Mouse (Mus musculus): Measurements from ENCODE around the gene Baz2b. TPM values are rescaled to one million over a fixed set of nuclear protein-coding genes. Genes with fewer than 3 reads are reported as not detected.
"Not testable (repeated sequence)": the region's sequence is repeated elsewhere in the genome, so short reads cannot be mapped to it uniquely, and the experiment has no call there.

Baz2b gene
- total RNA-seq, 2 experiments from 2014 or later, result 35.1 to 51.4 TPM

DNA sequence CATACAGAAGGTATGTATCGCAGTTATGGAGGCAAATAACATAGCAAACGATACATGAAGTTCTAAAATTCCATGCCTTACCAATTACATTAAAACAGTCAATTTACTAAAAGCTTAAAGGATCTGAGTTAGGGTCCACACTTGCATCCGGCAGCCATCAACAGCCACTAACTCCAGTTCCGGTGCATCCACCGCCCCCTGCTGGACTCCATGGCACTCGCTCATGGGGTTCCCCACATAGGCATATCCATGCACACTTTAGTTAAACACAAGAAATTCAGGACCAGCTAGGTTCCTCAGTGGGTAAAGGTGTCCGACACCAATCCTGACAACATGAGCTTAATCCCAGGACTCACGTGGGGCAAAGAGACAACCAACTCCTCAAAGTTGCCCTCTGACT lies 9.0 kb downstream of the Baz2b start:
- peak; percentile 64 for DNase-seq

DNA sequence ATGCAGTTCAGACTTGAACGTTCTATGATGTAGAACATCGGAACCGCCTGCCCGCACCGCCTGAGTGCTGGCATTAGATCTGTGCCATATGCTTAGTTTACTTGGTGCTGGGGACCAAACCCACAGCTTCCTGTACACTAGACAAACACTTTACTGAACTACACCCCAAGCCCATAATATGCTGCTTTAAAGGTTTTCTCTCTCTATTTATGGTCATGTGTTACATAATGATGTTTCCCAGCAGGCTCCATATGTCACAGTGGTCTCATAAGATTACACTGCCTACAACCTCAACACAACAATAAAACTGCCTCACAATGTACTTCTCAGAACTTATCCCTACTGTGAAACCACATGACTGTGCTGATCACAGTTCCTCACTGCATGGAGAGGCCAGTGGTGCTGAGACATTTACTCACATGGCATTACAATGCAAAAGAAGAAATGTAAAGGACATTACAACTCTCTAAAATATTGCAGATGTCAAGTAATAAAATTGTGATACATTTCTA lies 9.5 kb downstream of the Baz2b start:
- no peak for DNase-seq

DNA sequence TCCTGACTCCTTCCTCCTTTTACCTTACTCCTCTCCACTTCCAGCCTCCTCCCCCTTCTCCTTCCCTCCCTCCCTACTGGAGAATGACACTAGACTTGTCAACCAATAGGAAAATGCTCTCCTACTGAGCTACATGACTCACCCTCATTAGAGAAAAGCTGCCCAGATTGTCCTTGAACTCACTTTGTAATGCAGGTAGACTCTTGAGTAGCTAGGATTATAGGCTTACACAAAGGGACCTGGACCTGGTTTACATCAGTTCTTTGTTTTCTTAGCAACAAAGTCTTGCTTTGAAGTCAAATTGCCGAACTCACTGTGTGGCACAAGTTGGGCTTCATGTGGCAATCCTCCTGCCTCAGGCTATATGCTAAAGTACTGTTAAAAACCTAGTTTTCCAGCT lies 12.8 kb downstream of the Baz2b start:
- DNase-seq, result no peak

DNA sequence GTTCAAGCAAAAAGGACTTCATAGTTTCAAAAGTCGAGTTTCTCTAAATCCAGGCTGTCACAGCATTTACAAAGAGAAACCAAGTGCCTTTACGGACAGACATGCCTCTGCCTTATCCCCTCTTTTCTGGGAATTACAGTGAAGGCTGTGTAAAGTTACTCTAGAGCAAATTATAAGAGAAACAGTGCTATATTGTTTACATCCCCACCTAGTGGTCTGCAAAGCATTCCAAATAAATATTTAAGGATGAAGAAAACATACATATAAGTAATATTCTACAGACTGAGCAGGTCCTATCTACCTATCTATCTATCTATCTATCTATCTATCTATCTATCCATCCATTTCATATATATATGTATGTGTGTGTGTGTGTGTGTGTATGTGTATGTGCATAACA lies 27.9 kb downstream of the Baz2b start:
- DNase-seq, result no peak

DNA sequence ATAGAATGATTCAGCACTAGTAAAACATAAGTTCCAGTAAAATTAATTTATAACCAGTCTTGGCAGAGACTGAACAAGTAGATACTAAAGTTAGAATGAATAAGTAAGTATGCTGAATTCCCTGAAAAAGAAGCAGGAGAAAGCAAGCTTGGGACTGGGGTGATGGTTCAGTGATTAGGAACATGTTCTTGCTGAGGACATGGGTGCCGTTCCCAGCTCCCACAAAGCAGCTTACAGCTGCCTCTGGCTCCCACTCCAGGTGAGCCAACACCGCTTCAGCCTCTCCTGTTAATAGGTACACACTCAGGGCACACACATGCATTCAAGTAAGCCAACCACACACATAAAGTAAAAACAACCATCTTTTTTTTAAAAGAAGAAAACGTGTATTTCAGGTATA lies 32.1 kb downstream of the Baz2b start:
- no peak for DNase-seq

DNA sequence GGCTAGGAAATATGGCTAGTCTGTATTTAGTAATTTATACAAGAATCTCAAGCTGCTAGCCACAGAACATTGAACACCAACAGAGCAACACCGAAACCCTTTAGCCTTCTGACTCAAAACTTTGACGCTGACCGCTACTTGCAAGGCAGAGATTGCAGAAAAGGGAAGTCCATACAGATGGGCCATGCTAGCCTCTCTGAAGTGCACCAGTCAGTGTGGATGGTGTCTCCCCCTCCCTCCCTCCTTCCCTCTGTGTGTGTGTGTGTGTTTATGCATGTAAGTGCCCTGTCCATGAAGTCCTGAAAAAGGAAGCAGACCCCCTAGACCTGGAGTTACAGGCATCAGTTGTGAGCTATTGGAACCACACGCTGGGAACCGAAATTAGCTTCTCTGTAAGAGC lies 33.6 kb downstream of the Baz2b start:
- DNase-seq, result no peak

DNA sequence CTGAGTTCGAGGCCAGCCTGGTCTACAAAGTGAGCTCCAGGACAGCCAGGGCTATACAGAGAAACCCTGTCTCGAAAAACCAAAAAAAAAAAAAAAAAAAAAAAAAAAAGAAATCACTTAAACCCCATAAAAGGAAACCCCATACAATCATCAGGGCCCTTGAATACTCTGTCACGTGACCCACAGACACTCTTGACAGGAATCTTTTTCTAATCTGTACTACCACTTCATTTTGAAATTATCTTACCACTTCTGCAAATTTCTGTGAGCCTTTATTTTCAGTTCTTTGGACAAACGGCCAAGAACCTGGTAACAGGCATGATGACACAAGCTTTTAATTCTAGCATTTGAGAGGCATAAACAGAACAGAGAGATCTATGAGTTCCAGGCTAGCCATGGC lies 34.6 kb downstream of the Baz2b start:
- no peak for DNase-seq

DNA sequence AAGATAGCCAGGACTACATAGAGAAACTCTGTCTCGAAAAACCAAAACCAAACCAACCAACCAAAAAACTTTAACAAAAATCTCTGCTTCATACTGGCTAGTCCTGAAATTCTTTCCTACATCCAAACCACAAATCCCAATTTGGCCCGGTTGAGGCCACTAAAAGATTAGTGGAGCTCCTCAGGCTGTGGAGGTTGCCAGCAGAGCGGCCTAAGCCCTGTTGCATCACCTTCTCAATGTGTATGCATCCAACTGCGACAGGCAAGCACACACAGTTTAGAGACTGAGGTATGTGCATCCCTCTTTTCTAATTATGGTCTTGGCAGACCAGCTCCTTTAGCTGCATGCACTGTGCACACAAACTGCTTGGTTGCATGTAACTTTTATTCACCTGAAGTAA lies 36.0 kb downstream of the Baz2b start:
- no peak for DNase-seq

DNA sequence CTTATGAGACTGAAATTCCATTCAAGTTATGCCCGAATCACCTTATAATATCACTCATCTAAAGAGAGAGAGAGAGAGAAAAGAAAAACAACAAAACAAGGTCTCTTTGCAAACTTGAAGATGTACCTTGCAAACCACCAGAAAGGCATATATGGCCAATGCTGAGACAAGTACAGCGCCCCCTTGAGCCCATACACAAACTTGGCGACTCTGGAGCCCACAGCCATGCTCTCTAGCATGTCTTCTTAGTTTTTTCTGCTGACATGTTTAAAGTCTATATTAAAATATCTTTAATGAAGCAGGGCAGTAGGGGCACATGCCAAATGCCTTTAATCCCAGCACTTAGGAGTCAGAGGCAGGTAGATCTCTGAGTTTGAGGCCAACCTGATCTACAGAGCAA lies 36.4 kb downstream of the Baz2b start:
- no peak for DNase-seq

DNA sequence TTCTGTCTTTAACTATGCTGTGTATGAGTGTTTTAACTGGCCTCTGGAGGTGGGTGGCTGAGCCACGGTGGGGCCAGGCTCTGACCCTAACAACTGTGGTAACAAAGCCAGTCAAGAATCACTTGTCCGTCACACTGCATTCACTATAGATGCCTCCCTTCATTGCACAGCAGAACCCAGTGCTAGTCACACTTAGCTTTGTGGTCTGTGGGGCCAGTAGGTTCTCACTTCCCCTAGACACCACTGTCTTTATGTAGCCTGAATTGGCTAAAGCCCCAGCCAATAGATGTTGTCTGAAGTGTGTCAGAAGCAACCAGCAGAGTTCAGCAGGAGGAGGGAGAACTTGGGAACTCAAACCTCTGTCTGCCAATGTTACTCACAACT lies 37.1 kb downstream of the Baz2b start:
- DNase-seq, result no peak

DNA sequence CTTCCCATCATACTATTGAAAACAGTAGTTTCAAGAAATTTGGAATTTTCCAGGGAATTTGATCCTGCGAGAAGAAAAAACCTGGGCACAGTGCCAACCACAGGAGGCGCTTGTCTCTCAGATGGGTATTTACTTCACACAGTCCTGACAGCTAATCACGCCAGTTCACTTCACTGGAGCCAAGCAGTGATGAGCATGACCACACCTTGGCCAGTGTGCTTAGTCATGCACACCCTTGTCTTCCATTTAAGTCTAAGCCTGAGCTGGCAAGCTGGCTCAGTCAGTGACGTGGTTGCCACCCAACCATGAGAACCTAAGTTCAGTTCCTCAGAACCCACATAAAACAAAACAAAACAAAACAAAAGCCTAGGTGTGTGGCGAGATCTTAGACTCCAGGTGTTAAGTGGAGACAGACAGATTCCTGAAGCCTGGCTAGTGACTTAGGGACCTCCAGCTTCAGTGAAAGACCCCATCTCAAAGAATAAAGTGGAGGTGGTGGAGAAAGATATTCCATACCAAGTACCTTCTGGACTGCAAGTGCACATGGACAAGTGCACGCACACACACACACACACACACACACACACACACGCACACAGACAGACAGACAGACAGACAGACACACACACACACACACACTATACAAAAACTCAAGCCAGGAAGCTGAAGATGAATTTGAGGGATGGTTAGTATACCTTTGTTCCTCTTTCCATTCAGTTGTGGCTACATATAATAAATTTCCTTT lies 37.7 kb downstream of the Baz2b start:
- peak; percentile 27 for DNase-seq

DNA sequence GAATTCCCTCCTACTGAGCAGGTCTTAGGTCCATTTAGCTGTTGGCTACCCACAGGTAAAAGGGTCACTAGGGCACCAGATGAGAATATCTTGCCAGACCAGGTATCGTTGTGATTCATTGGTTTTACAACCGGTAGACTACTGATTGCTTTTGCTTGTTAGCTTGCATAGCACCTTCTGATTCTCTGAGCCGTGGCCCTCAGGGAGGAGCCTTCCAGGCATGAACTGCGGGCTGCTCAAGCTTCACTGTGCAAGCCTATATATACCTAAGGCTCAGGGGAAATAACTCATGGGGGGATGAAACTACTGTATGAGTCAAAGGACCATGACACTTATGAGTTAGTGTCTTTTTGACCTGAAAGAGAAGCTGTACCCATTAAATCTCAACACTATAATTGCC lies 42.8 kb downstream of the Baz2b start:
- no peak for DNase-seq

DNA sequence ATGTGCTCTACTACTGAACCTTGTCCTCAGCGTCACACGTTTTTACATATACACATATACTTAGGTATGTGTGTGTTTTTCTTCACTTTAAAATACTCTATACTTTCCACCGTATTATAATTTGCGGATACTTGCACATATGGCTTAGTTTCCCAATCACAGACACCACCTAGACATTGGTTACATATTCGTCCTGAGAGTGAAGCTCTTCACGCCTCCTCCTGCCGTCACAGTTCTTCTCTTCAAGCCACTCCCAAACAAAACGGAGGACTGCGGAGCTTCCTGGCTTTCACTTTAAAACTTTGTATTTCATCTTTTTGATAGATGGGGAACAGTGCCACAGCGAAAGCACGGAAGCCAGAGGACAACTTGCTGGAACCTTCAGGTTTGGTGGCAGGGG lies 44.0 kb downstream of the Baz2b start:
- no peak for DNase-seq

DNA sequence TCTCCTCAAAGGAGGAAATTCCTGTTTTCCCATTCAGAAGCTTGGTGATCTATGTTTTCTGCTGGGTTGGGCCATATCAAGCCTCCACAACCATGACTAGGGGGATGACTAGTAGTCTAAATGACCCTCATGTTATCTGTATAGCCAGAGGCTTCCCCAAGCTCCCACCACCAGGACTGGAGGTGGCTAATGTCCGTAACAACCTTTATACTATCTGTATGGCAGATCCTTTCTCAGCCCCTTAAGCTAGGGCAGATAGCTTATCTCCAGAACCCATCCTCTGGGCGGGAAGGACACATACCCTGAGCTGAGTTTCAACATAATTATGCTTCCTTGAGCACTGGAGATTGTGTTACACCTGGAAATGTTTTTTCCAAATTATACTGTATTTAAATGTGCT lies 45.9 kb downstream of the Baz2b start:
- no peak for DNase-seq

DNA sequence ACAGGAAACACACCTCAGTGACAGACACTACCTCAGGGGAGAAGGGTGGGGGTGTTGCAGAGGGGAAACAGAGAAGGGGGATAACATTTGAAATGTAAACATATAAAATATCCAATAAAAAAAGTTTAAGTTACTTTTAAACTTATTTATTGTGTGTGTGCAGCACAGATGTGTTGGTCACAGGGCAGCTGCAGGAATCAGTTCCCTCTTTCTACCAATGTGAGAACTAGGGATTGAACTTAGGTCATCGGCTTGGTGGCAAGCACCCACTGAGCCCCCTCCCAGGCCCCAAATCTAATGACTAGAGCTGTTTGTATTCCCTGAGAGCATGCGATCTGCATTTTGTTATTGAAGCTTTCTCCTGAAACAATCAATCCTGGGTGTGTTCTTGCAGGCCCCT lies 57.2 kb downstream of the Baz2b start:
- DNase-seq, result no peak

DNA sequence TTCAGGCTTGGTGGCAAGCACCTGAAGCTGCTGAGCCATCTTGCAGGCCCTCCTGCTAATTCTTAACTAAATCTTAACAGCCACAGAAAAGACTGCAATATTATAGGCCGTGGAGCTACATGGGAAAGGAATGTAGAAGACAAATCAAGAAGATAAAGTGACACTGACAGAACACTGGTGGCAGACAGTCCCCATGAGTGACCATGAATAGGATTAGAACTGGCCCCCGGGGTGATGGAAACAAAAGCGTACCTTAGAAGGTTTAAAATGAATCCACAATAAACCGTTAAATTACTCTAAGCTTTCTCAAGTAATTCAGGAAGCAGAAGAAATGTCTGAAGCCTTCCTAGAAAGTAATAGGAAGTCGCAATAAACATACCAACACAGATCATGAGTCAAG lies 61.0 kb downstream of the Baz2b start:
- DNase-seq, result no peak

DNA sequence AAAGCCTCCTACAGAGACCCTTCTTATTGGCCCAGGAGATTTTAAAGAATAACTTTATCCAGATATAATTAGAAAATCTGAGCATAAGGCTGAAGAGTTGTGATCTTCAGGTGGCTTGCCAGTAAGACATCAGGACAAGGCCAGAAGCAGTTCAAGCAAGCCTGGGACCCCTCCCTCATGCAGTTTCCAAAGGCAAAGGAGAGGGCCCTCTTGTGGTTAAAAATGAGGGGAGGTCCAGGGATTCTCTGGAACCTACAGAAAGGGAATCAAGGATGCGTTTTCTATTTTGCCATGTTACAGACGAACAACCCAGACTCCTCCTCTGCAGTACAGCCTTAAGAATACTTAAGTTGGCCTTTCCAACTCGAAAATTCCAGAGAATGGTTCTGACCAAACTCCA lies 62.2 kb downstream of the Baz2b start:
- DNase-seq, result no peak

DNA sequence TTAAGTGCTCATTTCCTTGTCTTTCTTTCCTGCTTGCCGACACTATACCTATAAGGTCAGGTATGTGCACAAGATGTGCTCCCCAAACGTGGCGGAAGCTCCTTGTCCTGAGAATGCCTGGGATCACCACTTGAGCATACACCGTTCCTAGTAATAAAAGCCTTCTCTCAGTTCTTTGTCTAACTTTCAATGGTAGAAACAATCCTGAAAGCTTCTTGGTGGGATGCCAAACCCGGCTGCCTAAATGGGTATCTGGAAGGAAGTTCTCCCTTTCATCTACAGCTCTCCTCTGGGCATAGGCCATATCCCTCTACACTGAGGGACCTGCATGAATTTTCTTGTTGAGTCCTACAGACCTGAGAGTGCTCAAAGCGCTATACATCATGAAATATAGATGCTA lies 63.9 kb downstream of the Baz2b start:
- no peak for DNase-seq

DNA sequence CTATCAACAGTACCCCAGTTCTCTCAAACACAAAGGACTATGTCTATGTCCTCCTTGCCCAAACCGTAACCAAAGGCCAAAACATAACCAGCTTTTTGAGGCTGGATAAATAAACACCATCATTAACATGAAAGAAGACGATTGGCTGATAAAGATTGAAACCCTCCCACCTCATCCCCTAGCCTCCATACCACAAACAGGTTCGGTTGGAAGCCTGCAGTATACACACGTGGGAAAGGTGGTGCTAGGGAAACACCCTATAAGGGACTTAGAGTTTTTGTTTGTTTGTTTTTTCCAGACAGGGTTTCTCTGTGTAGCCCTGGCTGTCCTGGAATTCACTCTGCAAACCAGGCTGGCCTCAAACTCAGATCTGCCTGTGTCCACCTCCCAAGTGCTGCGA lies 66.3 kb downstream of the Baz2b start:
- no peak for DNase-seq

DNA sequence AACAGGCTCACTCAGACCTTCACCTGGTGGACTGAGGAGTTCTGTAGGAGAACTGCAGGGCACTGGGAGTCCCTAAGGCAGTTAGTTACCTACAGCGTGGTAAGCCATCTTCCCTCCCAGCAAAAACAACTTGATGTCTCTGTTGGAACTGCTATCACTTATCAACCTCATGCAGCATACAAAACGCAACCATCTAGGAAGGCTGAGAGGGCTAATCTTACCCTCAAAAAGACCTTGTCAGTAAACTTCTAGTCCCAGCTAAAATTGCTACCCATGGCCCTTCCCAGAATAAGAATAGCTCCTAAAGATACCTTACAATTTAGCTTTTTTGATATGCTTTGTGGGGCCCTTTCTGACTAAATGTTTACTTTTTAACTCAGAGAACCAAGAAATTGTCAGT lies 67.4 kb downstream of the Baz2b start:
- no peak for DNase-seq

DNA sequence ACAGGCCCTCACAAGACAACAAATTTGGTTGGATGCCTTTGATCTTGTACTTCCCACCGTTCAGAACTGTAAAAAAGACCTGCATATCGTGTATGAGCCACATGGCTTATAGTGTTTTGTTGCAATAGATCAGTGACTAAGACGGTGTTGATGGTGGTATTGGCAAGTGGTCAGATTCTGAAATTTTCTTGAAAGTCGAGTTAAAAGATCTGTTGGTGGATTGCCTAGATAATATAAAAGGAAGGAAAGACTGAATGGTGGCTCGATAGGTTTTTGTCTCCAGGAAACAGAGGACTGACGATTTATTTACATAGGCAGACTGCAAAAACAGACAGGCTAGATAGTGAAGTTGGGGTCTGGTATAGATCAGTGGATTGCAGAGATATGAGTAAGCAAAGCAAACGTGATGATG lies 70.9 kb downstream of the Baz2b start:
- no peak for DNase-seq

DNA sequence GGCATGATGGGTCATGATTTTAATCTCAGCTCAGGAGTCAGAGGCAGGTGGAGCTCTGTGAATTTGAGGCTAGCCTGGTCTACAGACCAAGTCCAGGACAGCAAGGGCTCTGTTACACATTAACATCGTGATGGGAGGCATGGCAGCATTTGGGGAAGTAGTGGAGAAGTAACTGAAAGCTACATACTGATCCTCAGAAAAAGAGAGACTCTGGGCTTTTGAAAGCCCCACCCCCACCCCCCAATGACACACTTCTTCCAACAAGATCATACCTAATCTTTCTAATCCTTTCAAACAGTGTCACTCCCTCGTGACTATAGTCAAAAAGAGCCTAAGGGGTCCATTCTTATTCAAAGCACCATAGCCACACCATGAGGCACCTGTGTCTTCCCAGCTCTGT lies 73.8 kb downstream of the Baz2b start:
- no peak for DNase-seq

DNA sequence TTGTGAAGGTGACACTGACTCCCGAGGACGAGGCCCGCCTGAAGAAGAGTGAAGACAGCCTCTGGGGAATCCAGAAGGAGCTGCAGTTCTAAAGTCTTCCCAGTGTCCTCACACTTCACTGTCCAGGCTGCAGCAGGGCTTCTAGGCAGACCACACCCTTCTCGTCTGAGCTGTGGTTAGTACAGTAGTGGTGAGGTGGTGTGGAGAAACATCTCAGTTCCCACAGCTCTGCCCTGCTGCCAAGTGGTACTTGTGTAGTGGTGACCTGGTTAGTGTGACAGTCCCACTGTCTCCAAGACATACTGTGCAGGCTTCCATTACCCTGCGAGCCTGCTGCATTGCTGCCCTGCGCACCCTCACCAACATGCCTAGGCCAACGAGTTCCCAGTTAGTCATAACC lies 74.7 kb downstream of the Baz2b start:
- DNase-seq, result not testable (repeated sequence)

DNA sequence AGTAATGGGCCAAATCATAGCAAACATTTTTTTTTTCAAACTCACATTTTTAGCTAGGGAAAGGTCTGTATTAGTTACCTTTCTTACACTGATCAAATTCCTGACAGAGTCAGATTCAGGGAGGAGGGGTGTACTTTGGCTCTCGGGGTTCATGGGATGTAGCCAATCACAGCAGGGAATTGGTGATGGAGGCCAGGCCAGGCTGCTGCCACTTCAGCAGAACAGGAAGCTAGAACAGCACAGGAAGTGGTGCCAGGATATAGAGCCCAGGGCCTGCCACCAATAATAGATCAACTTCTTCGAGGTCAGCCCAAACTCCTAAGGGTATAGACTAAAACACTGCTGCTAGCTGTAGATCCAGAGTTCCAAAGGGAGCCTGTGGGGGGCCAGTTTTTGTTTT lies 76.6 kb downstream of the Baz2b start:
- DNase-seq, result no peak
